Mouse (Mus musculus): ENCODE data around the gene Gm266.

- TF ChIP-seq CTCF (IDR thresholded peaks at IDR 0.05; ENCODE audit: low read depth) (no peak), EP300 (IDR thresholded peaks at IDR 0.05; ENCODE audit: low read depth) (no peak)
Observed at GRCm38 (mm10) chr12:111512572-111513063, 27.0 kb upstream of the Gm266 start.

Measured in heart, postnatal 0 days (tissue).